Mouse (Mus musculus): ENCODE data around the gene Taf6. TPM values are rescaled to one million over a fixed set of nuclear protein-coding genes. Genes with fewer than 3 reads are reported as not detected.

Taf6 gene
- 150 and 155 TPM in 2 replicates for polyA plus RNA-seq (2014; fragmentation: Nextera tagmentation; extraction: Ambion mirVana)

- WGBS, result 0% methylated on average over 31 of the region's 31 CpGs
- peak within 1 kb of the TSS; percentile 64 for H3K4me3 ChIP-seq (ENCODE audit: low read depth, low read length)
- H3K9ac ChIP-seq (ENCODE audit: low read length), result peak within 1 kb of the TSS; percentile 82
- H3K9me3 ChIP-seq (ENCODE audit: control insufficient read depth, low read length), result no peaks in the 10 kb centered on the region
- H3K27me3 ChIP-seq (ENCODE audit: control insufficient read depth, insufficient read depth, low read length), result no peaks in the 10 kb centered on the region
- peaks cover 2% of the 10 kb centered on the region; the same call in 1 of the 2 replicates for H3K4me1 ChIP-seq (replicated peaks; ENCODE audit: control insufficient read depth, insufficient read depth, low read length)
- peaks cover 3% of the 10 kb centered on the region; the same call in 1 of the 2 replicates for H3K36me3 ChIP-seq (ENCODE audit: control insufficient read depth, insufficient read depth, low read length)
- H3K27ac ChIP-seq (ENCODE audit: low read depth, low read length), result peak within 1 kb of the TSS; percentile 63; the same call in 1 of the 2 replicates
- DNase-seq (ENCODE audit: low spot score) (peak; percentile 87), ATAC-seq (replicated peaks; ENCODE audit: low FRiP score) (peak; percentile 87)
- H3K4me2 ChIP-seq (ENCODE audit: low read depth, low read length, severe bottlenecking), result peak within 1 kb of the TSS; percentile 79
Measured at GRCm38 (mm10) chr5:138186950-138187638, at the start of gene Taf6, which contains the start of gene Cnpy4. TSS of gene Taf6 (minus strand) at chr5:138187451. TSS of gene Cnpy4 (plus strand) at chr5:138187485.

DNA sequence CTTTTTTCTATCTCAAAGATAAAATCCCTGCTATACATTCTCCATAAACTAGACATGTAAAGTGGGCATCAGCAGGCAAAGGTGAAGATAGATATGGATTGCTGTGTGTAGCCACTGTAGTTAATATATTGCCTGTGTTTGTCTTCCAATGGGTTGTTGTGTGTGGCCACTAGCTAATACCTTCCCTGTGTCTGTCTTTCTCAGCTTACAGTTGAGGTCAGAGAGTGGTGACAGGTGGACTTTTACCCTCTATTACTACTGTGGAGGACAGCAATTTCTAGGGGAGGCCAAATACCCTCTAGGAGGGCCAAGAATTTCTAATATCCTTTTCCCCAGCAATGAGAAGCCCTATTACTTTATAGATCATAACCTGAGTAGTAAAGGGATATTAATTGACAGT lies 47.0 kb upstream of the Taf6 start:
- Histone ChIP-seq H3K36me3 (ENCODE audit: control insufficient read depth, insufficient read depth, low read length) (no peaks in the 10 kb centered on the region), H3K4me2 (ENCODE audit: low read depth, low read length, severe bottlenecking) (no peak overlapping the region), H3K9me3 (ENCODE audit: control insufficient read depth, low read length) (no peaks in the 10 kb centered on the region), H3K4me3 (ENCODE audit: low read depth, low read length) (no peak overlapping the region), H3K4me1 (replicated peaks; ENCODE audit: control insufficient read depth, insufficient read depth, low read length) (no peaks in the 10 kb centered on the region), H3K27ac (ENCODE audit: low read depth, low read length) (no peak overlapping the region), H3K27me3 (ENCODE audit: control insufficient read depth, insufficient read depth, low read length) (no peaks in the 10 kb centered on the region), H3K9ac (ENCODE audit: low read length) (no peak overlapping the region)
- DNase-seq (ENCODE audit: low spot score) (no peak), ATAC-seq (replicated peaks; ENCODE audit: low FRiP score) (no peak)

DNA sequence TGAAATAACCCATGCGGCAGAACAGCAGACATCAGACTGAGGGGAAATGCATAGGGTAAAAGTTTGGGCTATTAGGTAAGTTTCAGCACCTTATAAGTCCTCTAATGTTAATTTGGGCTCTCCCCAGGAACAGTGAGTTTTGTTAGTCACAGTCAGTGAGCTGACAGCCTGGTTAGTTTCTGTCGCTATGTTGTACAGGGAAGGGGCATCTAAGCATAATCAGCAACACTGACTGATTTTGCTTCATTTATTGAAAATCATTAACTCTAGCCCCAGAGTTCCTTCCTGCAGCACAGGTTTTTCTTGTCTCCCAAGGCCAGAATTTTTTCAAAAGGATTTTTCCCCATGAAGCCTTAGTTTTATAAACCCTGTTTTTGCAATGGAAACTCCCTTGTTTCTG lies 46.5 kb upstream of the Taf6 start:
- H3K9me3 ChIP-seq (ENCODE audit: control insufficient read depth, low read length), result no peaks in the 10 kb centered on the region
- no peaks in the 10 kb centered on the region for H3K36me3 ChIP-seq (ENCODE audit: control insufficient read depth, insufficient read depth, low read length)
- no peak overlapping the region for H3K27ac ChIP-seq (ENCODE audit: low read depth, low read length)
- no peaks in the 10 kb centered on the region for H3K4me1 ChIP-seq (replicated peaks; ENCODE audit: control insufficient read depth, insufficient read depth, low read length)
- H3K9ac ChIP-seq (ENCODE audit: low read length), result no peak overlapping the region
- 89% methylated on average over 2 of the region's 2 CpGs for WGBS
- no peaks in the 10 kb centered on the region for H3K27me3 ChIP-seq (ENCODE audit: control insufficient read depth, insufficient read depth, low read length)
- no peak overlapping the region for H3K4me3 ChIP-seq (ENCODE audit: low read depth, low read length)
- no peak overlapping the region for H3K4me2 ChIP-seq (ENCODE audit: low read depth, low read length, severe bottlenecking)
- ATAC-seq (replicated peaks; ENCODE audit: low FRiP score) (no peak), DNase-seq (ENCODE audit: low spot score) (no peak)

DNA sequence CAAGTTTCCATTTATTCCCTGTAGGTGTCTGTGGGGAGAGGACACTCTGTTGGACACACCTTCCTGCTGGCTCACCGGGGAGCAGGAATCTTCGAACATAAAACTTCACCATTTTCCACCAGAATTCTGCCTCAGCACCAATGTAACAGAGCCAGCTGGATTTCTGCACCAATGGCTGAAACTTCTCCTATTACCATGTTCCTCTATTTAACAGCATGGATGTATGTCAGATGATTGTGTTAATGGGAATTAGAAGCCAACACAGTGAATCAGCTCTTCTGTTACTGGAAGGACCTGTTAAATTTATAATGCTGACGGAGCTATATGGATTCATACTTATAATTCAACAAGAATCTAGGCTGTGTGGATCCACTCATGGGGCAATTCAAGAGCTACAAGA lies 42.3 kb upstream of the Taf6 start:
- 88% methylated on average over 3 of the region's 3 CpGs for whole genome bisulfite sequencing
- Histone ChIP-seq H3K27me3 (ENCODE audit: control insufficient read depth, insufficient read depth, low read length) (no peaks in the 10 kb centered on the region), H3K9ac (ENCODE audit: low read length) (no peak overlapping the region), H3K27ac (ENCODE audit: low read depth, low read length) (no peak overlapping the region), H3K4me1 (replicated peaks; ENCODE audit: control insufficient read depth, insufficient read depth, low read length) (no peaks in the 10 kb centered on the region), H3K9me3 (ENCODE audit: control insufficient read depth, low read length) (no peaks in the 10 kb centered on the region), H3K4me2 (ENCODE audit: low read depth, low read length, severe bottlenecking) (no peak overlapping the region), H3K36me3 (ENCODE audit: control insufficient read depth, insufficient read depth, low read length) (no peaks in the 10 kb centered on the region), H3K4me3 (ENCODE audit: low read depth, low read length) (no peak overlapping the region)
- DNase-seq (ENCODE audit: low spot score) (no peak), ATAC-seq (replicated peaks; ENCODE audit: low FRiP score) (no peak)

- no peak overlapping the region for H3K9ac ChIP-seq (ENCODE audit: low read length)
- no peak overlapping the region for H3K4me2 ChIP-seq (ENCODE audit: low read depth, low read length, severe bottlenecking)
- no peak overlapping the region for H3K27ac ChIP-seq (ENCODE audit: low read depth, low read length)
- H3K9me3 ChIP-seq (ENCODE audit: control insufficient read depth, low read length), result no peaks in the 10 kb centered on the region
- H3K36me3 ChIP-seq (ENCODE audit: control insufficient read depth, insufficient read depth, low read length), result no peaks in the 10 kb centered on the region
- no peak for DNase-seq (ENCODE audit: low spot score)
- no peaks in the 10 kb centered on the region for H3K4me1 ChIP-seq (replicated peaks; ENCODE audit: control insufficient read depth, insufficient read depth, low read length)
- 54% methylated on average over 3 of the region's 3 CpGs for WGBS
- no peaks in the 10 kb centered on the region for H3K27me3 ChIP-seq (ENCODE audit: control insufficient read depth, insufficient read depth, low read length)
- no peak for ATAC-seq (replicated peaks; ENCODE audit: low FRiP score)
- H3K4me3 ChIP-seq (ENCODE audit: low read depth, low read length), result no peak overlapping the region
Measured at GRCm38 (mm10) chr5:138228026-138228425, 40.8 kb upstream of the Taf6 start.

GRCm38 (mm10) chr5:138227367-138227766 lies 40.1 kb upstream of the Taf6 start:
- no peaks in the 10 kb centered on the region for H3K4me1 ChIP-seq (replicated peaks; ENCODE audit: control insufficient read depth, insufficient read depth, low read length)
- ATAC-seq (replicated peaks; ENCODE audit: low FRiP score) (no peak), DNase-seq (ENCODE audit: low spot score) (no peak)
- H3K9ac ChIP-seq (ENCODE audit: low read length), result no peak overlapping the region
- H3K4me3 ChIP-seq (ENCODE audit: low read depth, low read length), result no peak overlapping the region
- H3K4me2 ChIP-seq (ENCODE audit: low read depth, low read length, severe bottlenecking), result no peak overlapping the region
- no peaks in the 10 kb centered on the region for H3K9me3 ChIP-seq (ENCODE audit: control insufficient read depth, low read length)
- H3K27me3 ChIP-seq (ENCODE audit: control insufficient read depth, insufficient read depth, low read length), result no peaks in the 10 kb centered on the region
- no peak overlapping the region for H3K27ac ChIP-seq (ENCODE audit: low read depth, low read length)
- 79% methylated on average over 2 of the region's 2 CpGs for WGBS
- no peaks in the 10 kb centered on the region for H3K36me3 ChIP-seq (ENCODE audit: control insufficient read depth, insufficient read depth, low read length)

GRCm38 (mm10) chr5:138226491-138226890 lies 39.2 kb upstream of the Taf6 start:
- 78% methylated on average over 4 of the region's 4 CpGs for WGBS
- Histone ChIP-seq H3K9me3 (ENCODE audit: control insufficient read depth, low read length) (no peaks in the 10 kb centered on the region), H3K27ac (ENCODE audit: low read depth, low read length) (no peak overlapping the region), H3K9ac (ENCODE audit: low read length) (no peak overlapping the region), H3K27me3 (ENCODE audit: control insufficient read depth, insufficient read depth, low read length) (no peaks in the 10 kb centered on the region), H3K36me3 (ENCODE audit: control insufficient read depth, insufficient read depth, low read length) (no peaks in the 10 kb centered on the region), H3K4me3 (ENCODE audit: low read depth, low read length) (no peak overlapping the region), H3K4me1 (replicated peaks; ENCODE audit: control insufficient read depth, insufficient read depth, low read length) (no peaks in the 10 kb centered on the region), H3K4me2 (ENCODE audit: low read depth, low read length, severe bottlenecking) (no peak overlapping the region)
- no peak for ATAC-seq (replicated peaks; ENCODE audit: low FRiP score)
- DNase-seq (ENCODE audit: low spot score), result no peak

DNA sequence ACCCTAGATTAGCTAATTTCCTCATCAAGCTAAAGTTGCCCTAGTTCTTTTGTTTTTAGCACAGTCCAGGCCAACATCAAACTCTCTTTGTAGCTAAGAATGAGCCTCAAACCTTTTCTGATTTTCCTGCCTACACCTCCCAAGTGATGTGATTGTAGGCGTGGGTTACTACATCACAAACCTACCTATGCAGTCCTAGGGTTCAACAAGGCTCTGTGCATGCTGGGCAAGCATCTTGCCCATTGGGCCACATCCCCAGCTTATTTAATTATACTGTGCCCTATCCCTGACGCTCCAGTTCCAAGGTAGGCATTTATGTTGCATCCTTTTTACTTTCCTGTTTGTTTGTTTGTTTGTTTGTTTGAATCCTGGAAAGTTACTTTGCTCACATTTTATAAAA lies 38.4 kb upstream of the Taf6 start, which contains the start of gene Nxpe5:
Nxpe5 (plus strand) TSS at position 199 of the 400 bp plus-strand sequence.
- WGBS, result 49% methylated on average over 2 of the region's 2 CpGs
- Histone ChIP-seq H3K4me3 (ENCODE audit: low read depth, low read length) (no peak within 1 kb of the TSS), H3K27ac (ENCODE audit: low read depth, low read length) (no peak within 1 kb of the TSS), H3K36me3 (ENCODE audit: control insufficient read depth, insufficient read depth, low read length) (no peaks in the 10 kb centered on the region), H3K4me2 (ENCODE audit: low read depth, low read length, severe bottlenecking) (no peak within 1 kb of the TSS), H3K27me3 (ENCODE audit: control insufficient read depth, insufficient read depth, low read length) (no peaks in the 10 kb centered on the region), H3K9me3 (ENCODE audit: control insufficient read depth, low read length) (no peaks in the 10 kb centered on the region), H3K4me1 (replicated peaks; ENCODE audit: control insufficient read depth, insufficient read depth, low read length) (no peaks in the 10 kb centered on the region), H3K9ac (ENCODE audit: low read length) (no peak within 1 kb of the TSS)
- DNase-seq (ENCODE audit: low spot score) (no peak), ATAC-seq (replicated peaks; ENCODE audit: low FRiP score) (no peak)

DNA sequence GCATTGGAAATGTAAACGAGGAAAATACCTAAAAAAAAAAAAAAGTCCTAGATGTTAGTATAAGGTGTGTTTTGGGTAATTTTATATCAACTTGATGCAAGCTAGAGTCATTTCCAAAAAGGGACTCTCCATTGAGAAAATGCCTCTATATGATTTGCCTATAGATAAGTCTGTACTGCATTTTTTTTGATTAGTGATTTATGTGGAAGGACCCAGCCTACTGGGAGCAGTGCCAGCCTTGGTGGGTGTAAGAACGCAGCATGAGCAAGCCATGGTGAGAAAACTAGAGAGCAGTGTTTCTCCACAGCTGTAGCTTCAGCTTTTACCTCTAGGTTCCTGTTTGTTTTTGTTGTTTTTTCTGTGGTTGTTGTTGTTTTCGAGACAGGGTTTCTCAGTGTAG lies 36.0 kb upstream of the Taf6 start:
- no peak overlapping the region for H3K9ac ChIP-seq (ENCODE audit: low read length)
- no peak overlapping the region for H3K4me2 ChIP-seq (ENCODE audit: low read depth, low read length, severe bottlenecking)
- DNase-seq (ENCODE audit: low spot score), result no peak
- no peak for ATAC-seq (replicated peaks; ENCODE audit: low FRiP score)
- no peaks in the 10 kb centered on the region for H3K9me3 ChIP-seq (ENCODE audit: control insufficient read depth, low read length)
- no peaks in the 10 kb centered on the region for H3K36me3 ChIP-seq (ENCODE audit: control insufficient read depth, insufficient read depth, low read length)
- WGBS, result 59% methylated on average over 3 of the region's 3 CpGs
- H3K4me3 ChIP-seq (ENCODE audit: low read depth, low read length), result no peak overlapping the region
- H3K27me3 ChIP-seq (ENCODE audit: control insufficient read depth, insufficient read depth, low read length), result no peaks in the 10 kb centered on the region
- no peak overlapping the region for H3K27ac ChIP-seq (ENCODE audit: low read depth, low read length)
- H3K4me1 ChIP-seq (replicated peaks; ENCODE audit: control insufficient read depth, insufficient read depth, low read length), result no peaks in the 10 kb centered on the region
